Mouse (Mus musculus) adrenal gland (tissue): ENCODE measurements around the gene Rasal3.

Source experiments
- intact Hi-C: fragments of 180-260 bp; cut with DNase I; formaldehyde crosslinking; loops from one replicate; pipeline ENCODE4 v1.15.1; 2025
- long read RNA-seq, 2 experiments: library from polyadenylated mRNA; unstranded; transcript quantifications; one replicate each; pipeline ENCODE4 v2.0.0; 2020; ENCODE audit warnings: borderline replicate concordance in 1 of 2; ENCODE audit not compliant: insufficient replicate concordance in 1 of 2

Gene Rasal3
- long read RNA-seq, experiment 1, partial matches to known transcripts = 0 of 1 reads
- long read RNA-seq, experiment 1, other reads (novel, unspliced or antisense) = 0 of 1 reads
- long read RNA-seq, experiment 2 = 0 reads

DNA sequence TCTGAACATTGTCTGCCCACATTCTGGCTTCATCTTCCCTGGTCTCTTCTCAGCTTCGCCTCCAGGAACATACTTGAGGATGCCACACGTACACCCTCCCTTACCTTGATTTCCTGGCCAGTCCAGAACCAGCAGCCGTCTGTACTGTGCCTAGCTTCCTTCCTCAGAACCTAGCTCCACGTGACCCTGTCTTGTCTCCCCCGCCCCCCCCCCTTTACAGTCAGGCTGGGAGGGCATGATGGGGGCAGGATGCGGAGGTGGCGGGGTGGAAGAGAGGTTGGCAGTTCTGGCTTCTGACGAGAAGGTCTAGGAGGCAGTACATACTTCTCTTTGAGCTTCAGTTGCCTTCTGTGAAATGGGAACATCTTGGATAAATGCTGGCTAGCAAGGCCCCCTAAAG, at the start of gene Rasal3:
Gene Rasal3, minus strand, starts transcription at position 167 of the 400 bp plus-strand sequence.
- intact Hi-C loops = no loop called here

DNA sequence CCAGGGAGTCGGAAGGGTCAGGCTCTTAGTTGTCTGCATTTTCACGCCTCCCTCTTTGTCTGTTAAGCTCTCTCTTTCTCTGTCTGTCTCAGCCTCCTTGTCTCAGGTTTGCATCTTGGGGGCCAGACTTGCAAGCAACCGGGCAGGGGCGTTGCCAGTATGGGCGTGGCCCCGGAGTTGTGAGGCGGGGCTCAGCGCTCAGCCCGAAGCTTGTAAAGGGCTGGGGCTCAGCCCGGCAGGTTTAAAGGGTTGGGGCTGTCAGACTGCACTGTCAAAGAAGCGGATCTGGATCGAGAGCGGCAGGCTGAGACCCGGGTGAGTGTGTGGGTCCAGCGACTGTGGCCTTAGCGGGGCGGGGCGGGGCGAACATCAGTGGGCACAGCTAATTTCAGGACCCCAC, 49.1 kb upstream of the Rasal3 start, which contains the start of gene Cyp4f39:
Gene Cyp4f39, plus strand, starts transcription at position 242 of the 400 bp plus-strand sequence.
- intact Hi-C loops = no loop called here

DNA sequence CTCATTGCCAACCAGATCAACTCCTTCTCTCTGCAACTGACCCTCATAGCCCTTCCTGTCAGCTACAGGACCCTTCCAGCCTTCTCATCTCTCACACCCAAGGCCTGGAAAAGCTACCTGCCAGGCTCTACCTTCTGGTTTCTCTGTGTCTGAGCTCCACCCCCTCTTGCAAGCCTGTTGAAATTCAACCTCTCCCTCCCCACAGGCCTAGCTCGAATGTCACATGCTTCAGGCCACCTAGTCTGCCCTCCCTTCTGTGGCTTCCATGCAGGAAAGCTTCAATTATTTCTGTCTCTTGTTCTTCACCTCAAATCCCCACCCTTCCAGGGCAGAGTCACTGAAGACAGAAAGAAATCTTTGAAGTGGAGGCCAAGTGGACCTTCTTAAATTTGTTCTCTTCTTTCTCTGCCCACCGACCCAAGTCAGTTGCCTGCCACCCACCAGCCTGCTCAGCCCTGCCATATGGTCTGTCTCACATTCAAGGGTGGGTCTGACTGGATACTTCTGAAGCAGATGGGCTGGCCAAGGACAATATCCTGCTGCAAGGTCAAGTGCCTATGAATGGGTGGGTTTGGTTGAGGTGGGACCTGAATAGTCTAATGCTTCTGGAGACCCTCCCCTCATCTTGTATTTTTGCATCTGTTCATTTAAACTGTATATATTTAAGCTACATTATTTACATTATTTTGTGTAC, 47.6 kb upstream of the Rasal3 start:
- intact Hi-C loops = no loop called here

DNA sequence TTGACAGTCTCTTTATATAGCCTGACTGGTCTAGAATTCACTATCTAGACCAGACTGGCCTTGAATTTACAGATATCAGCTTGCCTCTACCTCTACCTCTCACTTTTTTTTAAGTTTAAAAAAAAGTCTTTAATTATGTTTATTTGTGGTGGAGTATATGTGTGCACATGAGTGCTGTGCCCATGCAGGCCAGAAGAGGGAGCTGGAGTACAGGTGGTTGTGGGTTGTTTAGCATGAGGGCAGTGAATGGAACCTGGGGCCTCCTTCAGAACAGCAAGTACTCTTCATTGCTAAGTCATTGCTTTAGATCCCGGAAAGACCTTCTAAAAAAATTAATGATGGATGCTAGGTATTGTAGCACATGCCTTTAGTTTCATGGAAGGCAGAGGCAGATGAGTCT, 45.7 kb upstream of the Rasal3 start:
- intact Hi-C loops = no loop called here

DNA sequence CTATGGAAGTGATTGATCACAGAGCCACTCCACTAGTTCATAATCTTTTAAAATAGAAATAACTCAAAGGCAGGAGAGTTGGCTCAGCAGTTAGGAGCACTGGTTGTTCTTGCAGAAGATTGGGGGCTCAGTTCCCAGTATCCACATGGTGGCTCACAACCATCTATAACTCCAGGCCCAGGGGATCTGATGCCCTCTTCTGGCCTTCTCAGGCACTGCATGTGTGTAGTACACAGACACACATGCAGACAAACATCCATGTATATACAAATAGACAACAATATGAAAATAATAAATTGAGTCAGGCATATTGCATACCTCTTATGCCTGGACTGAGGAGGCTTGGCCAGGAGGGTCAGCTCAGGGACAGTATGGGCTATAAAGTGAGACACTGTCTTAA, 43.8 kb upstream of the Rasal3 start:
- intact Hi-C loops = no loop called here

DNA sequence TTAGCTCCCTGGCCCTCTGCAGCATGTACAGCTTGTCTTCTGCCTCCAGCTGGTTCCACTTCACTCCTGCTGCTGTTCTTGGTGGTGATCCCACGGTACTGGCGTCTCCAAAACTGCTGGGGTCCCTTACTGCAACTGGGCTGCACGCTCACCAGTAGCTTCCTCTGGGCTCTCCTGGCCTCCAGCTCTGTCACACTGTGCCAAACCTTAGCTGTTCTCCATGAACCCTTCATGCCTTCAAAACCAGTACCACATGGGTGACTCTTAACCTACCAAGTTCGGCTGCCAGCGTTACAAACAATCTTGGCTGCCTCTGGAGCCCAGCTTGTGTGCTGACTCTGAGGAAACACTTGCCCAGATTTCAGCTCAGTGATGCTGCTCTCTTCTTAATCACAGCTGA, 41.6 kb upstream of the Rasal3 start:
- intact Hi-C loops = no loop called here

DNA sequence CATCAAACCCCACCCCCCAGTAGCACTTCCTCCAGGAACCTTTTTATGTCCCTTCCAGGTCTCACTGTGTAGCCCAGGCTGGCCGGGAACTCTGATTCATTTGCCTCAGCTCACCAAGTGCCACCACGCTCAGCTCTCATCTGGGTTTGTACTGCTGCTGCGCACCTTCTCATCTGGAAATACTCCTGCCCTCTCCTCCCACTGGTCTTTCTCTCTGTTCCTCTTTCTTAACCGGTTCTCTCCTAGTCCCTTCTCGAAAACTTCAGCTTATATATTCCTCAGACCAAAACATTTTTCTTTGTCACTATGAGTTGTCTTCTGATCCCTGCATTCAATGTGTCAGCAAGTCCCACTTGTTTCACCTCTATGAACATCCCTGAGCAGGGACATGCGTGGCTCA, 39.9 kb upstream of the Rasal3 start:
- intact Hi-C loops = no loop called here

DNA sequence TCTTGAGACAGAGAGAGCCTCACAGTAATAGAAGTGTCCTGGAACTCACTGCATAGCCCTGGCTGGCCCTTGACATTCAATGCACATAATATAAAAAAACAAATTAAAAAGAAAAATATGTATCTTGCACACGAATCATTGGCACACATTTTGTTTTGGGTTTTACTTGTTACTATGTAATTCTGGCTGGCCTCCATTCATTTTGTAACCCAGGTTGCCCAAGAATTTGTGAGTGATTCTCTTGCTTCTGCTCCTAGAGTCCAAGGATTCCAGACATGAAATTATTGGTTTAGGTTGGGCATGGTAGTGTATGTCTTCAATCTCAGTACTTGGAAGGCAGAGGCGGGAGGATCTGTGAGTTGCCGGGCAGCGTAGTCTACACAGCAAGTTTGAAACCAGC, 33.7 kb upstream of the Rasal3 start:
- intact Hi-C loops = loop anchor here (5.0 kb wide), 1 partner anchor 55 kb away; no protein-coding TSS in a partner anchor

DNA sequence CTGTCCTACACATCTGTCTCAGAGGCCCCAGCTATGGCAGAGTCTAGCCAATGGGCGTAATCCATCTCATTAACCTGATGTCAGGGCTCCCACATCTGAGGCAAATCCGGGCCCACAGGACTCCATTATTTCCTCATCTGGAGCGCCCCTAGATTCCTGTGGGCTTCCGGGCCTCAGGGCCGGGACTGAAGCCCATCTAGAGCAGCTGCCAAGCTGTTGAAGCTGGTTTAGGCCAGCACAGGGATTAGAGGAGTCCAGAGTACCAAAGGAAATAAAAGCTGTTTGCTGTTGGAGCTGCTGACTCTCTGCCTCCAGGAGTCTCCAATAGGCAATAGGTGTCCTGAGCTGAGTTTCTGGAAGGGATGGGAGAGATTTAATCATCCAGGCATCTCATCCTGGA, 31.8 kb upstream of the Rasal3 start:
- intact Hi-C loops = loop anchor here (5.0 kb wide), 1 partner anchor 57 kb away; no protein-coding TSS in a partner anchor

DNA sequence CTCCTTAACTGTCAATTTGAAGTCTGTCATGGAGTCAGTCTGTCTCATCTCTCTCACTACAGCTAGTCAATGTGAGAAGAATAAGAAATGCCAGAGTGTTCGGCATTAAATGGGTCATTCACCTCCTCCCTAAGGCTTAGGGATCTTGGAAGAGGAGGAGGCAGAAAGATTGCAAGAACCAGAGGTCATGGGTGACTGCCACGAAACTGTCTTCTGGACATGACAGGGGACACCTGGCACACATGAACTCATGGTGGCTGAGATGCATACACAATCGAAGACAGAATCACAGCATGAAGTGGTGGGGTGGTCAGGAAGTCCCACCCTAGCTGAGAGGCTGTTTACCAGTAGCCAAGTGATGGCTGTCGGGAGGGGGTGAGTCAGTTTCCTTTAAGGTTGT, 30.9 kb upstream of the Rasal3 start:
- intact Hi-C loops = loop anchor here (5.0 kb wide), 1 partner anchor 42 kb away; no protein-coding TSS in a partner anchor

DNA sequence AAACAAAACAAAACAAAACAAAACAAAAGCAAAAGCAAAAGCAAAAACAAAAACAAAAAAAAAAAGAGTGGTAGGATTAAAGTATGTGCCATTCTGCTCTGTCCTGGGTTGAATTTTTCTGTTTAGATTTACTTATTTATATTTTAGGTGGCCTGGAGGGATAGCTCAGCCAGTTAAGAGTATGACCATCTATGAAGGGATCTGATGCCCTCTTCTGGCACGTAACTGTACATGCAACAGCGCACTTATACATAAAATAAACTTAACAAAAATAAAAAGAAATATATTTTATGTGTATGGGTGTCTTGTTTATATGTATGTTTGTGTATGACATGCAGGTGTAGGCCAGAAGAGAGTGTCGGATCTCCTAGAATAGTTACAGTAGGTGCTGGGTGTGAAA, 28.6 kb upstream of the Rasal3 start:
- intact Hi-C loops = loop anchor here (2.0 to 5.0 kb wide), 2 partner anchors 40 to 83 kb away; no protein-coding TSS in a partner anchor

DNA sequence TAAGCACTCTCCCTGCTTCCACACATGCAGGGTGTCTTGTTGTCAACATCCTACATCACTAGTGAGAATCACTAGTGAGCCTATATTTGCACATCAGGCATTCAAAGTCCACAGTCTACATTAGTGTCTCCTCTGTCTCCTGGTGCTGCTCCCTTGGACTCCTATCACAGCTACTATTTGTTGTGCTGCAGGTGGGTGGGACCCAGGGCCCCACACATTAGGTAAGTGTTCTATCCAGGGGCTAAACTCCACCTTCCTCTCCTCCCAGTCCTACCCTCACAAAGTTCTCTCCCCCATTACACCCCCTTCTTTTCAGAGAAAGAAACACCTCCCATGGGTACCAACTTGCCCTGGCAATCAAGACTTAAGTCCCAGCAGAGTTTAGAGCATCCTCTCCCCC, 23.2 kb upstream of the Rasal3 start:
- intact Hi-C loops = no loop called here

DNA sequence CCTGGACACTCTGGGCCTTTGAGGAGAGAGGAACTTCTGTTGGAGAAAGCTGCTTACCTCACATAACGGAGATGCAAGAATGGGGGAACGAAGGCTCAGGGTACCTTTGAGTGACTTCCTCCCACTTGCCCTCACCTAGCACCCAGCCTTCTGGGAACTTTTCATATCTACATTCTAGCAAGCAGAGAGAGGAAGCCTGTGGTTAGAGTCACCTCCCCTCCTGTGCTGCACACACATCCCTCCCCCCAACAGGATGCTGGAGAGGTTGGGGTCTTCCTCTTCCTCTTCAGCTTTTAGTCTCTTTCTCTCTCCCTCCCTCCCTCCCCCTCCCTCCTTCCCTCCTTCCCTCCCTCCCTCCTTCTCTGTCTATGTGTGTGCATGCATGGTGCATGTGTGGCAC, 20.7 kb upstream of the Rasal3 start, which contains the start of gene Pglyrp2:
Gene Pglyrp2, minus strand, starts transcription at position 134 of the 400 bp plus-strand sequence.
- intact Hi-C loops = no loop called here

DNA sequence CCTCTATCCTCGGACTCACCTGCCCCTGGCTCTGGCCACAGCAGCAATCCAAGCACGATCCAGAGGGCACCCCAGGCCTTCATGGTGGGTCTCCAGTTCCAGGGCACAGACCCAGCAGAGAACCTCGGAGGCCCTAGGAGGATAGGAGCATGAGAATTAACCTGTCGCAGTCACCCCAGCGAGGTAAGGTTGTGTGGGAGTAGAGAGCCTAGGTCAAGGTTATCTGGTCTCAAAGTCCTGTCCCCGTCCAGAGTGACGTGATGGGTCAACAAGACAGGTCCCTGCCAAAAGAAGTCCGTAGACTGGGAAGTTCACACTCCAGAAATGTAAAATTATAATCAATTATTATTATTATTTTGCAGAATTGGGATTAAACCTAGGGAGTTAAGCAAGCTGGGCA, 17.4 kb upstream of the Rasal3 start:
- intact Hi-C loops = no loop called here

DNA sequence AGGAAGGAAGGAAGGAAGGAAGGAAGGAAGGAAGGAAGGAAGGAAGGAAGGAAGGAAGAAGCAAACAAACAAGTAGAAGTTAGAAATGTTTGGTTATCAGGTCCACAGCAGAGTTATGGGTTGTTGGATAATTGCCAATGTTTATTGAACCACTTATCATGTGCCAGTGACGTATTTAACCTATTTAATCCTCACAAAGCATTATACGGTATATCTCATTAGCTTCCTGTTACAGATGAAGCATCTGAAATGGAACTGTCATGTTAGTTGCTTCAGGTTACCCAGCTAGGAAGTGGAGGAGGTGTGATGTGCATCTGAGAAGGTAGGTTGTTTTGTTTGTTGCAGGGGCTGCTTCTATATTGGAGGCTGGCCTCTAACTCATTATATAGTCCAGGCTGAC, 16.6 kb upstream of the Rasal3 start:
- intact Hi-C loops = no loop called here

DNA sequence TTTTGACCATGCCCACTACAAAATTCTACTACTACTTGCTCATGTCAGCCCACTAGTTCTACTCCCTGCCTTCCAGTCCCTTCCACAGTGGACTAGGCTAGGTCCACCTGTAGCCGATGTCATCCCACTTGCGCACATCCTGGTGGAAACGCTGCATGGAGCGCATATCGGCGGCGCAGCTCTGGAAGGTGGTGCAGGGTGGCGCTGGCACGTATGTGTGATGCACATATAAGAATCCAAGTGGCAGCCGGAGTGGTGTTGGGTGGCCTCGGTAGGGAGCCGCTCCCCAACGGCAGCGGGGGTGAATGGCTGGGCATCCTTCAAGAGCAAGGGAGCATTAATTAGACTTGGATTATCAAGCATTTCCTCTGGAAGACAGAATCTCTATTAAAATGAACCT, 13.4 kb upstream of the Rasal3 start:
- intact Hi-C loops = no loop called here

DNA sequence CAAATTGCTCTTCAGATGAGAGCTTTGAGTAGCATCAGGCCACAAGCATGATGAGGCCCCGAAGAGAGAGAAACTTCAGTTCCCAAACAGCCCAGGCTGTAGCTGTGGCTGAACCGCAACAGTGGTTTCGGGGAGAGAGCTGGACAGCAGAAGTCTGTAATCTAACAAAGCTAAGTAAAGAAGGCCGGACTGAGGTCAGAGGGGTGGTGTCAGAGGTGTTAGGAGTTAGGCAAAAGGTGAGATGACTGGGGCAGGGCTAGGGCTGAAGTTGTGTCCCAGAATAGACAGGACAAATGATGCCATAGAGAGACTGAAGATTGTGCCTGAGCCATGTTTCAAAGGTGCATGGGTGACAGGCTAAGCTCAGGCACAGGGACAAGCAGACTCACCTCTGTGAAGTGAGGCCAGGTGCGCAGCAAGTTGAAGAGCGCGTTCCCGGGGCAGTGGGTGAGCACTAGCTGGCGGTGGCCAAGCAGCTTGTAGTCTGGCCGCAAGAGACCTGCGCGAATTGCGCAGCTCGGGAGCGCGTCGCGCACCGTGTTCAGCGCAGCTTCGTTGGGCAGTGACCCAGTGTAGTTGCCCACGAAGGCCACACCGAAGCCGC, 12.1 kb upstream of the Rasal3 start:
- intact Hi-C loops = no loop called here

DNA sequence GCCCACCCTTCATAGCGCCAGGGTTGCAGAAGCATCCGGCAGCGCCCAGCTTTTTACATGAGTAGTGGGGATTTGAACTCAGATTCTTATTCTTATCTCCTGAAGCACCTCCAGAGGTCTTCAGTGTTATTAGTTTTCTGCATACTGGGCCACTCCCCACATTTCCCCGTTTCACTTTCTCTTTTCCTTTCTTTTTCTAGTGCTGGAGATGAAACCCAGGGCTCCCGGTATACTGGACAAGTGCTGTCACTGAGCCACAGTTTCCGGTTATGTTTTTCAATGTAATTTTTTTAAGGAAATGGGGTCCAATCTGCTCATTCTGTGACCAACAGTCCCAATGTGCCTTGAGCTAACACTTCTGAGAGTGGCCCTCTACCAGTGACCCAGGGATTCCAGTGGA, 8.5 kb upstream of the Rasal3 start:
- intact Hi-C loops = no loop called here

DNA sequence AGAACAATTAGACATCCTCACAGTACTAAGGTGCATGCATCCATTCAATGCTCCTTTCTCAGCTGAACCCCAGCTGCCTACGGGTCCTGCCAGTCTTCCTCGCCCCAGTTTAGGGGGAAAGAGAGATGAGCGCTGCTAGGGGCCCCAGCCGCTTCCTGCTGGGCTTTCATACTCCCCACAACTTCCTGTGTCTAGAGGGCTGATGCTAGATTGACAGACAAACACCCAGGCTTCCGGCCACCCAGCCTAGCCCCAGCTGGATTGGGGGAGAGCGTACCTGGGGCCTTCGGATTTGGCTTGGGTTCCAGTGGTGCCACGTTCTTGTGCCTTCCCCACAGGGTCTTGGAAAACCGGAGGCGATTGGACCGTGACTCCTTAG, 615 bp downstream of the Rasal3 start:
- intact Hi-C loops = no loop called here

DNA sequence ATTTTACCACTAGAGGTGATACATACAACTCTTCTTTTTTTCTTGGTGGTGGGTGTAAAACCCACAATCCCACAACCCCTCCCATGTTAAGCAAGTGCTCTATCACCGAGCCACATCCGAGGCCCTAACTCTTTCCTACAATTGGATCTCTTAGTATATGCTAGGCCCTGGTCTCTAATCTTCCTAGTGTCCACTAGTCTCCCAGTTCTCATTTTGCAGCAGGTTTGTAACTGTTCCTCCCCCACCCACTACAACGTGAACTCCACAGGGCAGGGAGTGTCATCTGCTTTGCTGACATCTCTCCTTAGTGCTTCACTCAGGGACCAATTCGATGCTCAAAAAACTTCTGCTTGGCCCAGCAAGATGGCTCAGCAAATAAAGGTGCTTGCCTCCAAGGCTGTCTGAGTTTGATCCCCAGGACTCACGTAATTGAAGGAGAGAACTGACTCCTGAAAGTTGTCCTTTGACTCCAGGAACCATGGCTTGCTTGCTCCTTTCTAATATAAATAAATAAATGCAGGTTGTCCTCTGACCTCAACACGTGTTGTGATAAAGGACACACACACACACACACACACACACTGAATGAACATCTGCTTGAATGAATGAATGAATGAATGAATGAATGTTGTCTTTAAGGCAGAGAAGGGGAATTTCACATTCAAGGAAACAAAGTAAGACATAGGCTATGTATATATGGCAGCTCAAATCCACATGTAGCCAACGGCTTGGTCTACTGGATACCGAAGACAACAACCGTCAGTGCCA, 1.2 kb downstream of the Rasal3 start:
- intact Hi-C loops = no loop called here

DNA sequence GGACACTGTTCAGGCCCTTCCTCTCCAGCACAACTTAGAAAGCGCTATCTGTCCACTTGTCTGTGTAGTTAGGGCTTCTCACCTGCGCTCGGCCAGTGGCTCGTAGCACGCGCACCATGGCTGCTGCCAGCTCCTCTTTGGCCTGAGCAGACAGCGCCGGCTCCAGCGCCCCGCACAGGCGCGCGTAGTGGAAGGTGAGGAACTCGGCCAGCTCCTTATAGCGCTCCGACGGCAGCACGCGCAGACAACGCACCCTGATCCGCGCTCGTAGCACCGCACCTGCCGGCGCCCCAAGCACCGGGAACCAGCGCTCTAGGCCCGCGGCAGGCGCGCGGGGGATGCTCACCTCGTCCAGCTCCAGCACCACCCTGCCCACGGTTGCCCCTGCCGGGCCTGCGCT, 7.1 kb downstream of the Rasal3 start:
- intact Hi-C loops = no loop called here

DNA sequence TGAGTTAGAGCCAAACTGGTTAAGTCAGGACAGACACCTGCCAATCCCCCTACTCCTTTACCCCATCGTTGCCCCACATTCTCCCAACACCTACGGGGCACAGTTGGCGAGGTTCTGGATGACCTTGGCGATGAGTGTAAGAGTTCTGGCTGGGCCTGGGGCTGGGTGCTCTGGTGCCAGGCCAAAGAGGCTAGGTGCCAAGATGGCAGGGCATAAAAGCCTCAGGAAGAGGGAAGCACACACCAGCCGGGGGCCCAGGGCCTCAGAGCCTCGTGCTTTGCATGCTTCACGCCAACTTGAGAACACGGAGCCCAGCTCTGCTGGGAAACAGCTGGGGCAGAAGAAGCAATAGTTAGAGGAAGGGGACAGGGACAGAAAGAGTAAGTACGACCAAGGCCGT, 9.4 kb downstream of the Rasal3 start:
- intact Hi-C loops = loop anchor here (5.0 kb wide), 1 partner anchor 38 kb away; no protein-coding TSS in a partner anchor
